Mouse (Mus musculus) liver, embryonic 12.5 days (tissue): Measurements from ENCODE around the gene Vmn1r6. TPM values are rescaled to one million over a fixed set of nuclear protein-coding genes. Genes with fewer than 3 reads are reported as not detected.
"Not testable (repeated sequence)": the region's sequence is repeated elsewhere in the genome, so short reads cannot be mapped to it uniquely, and the experiment has no call there.

Source experiments
- ATAC-seq: fragments of 200-750 bp; cut with Nextera tagmentation; 2 replicates; pipeline ENCODE4 v1.8.0; 2017; ENCODE audit warnings: moderate number of reproducible peaks, mild to moderate bottlenecking, moderate library complexity
- H3K27ac ChIP-seq: fragments of 300-500 bp; sonication (generic); 2 replicates; pipeline ENCODE4 v1.5.1; 2016; ENCODE audit warnings: mild to moderate bottlenecking
- H3K27me3 ChIP-seq: fragments of 300-500 bp; sonication (generic); replicated peaks from 2 replicates; pipeline ENCODE4 v1.6.1; 2016; ENCODE audit warnings: mild to moderate bottlenecking, moderate library complexity
- H3K36me3 ChIP-seq: fragments of 300-500 bp; sonication (generic); 2 replicates; pipeline ENCODE4 v1.6.1; 2016; ENCODE audit warnings: mild to moderate bottlenecking, moderate library complexity
- H3K4me1 ChIP-seq: fragments of 300-500 bp; sonication (generic); 2 replicates; pipeline ENCODE4 v1.6.1; 2016
- H3K4me2 ChIP-seq: fragments of 300-500 bp; sonication (generic); 2 replicates; pipeline ENCODE4 v1.6.1; 2016; ENCODE audit warnings: mild to moderate bottlenecking, moderate library complexity
- H3K4me3 ChIP-seq: fragments of 300-500 bp; sonication (generic); 2 replicates; pipeline ENCODE4 v1.5.1; 2016; ENCODE audit warnings: mild to moderate bottlenecking, moderate library complexity
- H3K9ac ChIP-seq: fragments of 300-500 bp; sonication (generic); 2 replicates; pipeline ENCODE4 v1.6.1; 2016; ENCODE audit warnings: mild to moderate bottlenecking, moderate library complexity
- H3K9me3 ChIP-seq: fragments of 300-500 bp; sonication (generic); replicated peaks from 2 replicates; pipeline ENCODE4 v1.6.1; 2016; ENCODE audit warnings: mild to moderate bottlenecking, moderate library complexity
- WGBS: fragments of 180-500 bp; shearing (Covaris S2); methylation state at CpG from one replicate; pipeline ENCODE4 v1.1.7; 2016; ENCODE audit not compliant: insufficient replicate concordance; 5-methylcytosine and 5-hydroxymethylcytosine counted together
- polyA plus RNA-seq: library from polyadenylated mRNA; unstranded; fragments of >200 nt; fragmentation: Nextera tagmentation; extraction: Ambion mirVana; gene quantifications from 2 replicates; pipeline ENCODE4 v1.2.1, GENCODE M21; 2016

Gene Vmn1r6
- not detected in 2 replicates for polyA plus RNA-seq

DNA sequence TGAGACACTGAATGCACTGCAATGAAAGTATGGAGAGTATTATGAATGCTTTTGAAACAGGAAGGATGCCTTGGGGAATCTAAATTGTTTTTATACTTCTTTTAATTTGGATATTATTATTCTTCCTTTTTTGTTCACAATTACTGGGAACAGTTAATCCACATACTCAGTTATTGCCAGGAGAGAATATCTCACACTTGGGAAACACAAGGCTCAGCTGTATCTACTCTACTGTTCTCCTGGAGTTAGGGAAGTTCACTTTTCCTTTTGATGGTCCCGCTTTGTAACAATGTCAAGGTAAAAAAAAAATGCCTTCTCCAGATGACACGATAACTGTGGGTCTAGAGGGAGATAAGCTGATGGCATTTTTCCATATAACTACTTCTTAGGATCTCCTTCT is at the start of gene Vmn1r6:
Gene Vmn1r6 (plus strand): TSS at position 301 of the 400 bp plus-strand sequence.
- Histone ChIP-seq H3K27me3 (no peaks in the 10 kb centered on the region), H3K4me2 (no peak within 1 kb of the TSS), H3K27ac (no peak within 1 kb of the TSS), H3K9me3 (no peaks in the 10 kb centered on the region), H3K4me3 (no peak within 1 kb of the TSS), H3K9ac (no peak within 1 kb of the TSS), H3K4me1 (no peaks in the 10 kb centered on the region), H3K36me3 (no peaks in the 10 kb centered on the region)
- no peak for ATAC-seq
- WGBS = 56% methylated on average over 2 of the region's 2 CpGs

DNA sequence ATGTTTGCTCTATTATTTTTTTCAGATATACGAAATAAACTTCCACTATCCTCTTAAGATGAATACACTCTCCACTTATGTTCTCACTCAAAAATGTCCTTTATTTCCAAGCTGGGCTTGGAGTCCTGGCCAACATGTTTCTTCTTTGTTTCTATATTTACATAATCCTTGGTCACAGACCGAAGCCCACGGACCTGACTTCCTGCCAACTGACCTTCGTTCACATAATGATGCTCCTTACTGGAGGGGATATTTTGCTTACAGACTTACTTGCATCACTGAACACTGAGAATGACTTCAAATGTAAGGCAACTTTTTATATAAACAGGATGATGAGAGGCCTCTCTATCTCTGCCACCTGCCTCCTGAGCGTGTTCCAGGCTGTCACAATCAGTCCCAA is 40.6 kb upstream of the Vmn1r6 start:
- Histone ChIP-seq H3K4me1 (no peaks in the 10 kb centered on the region), H3K27ac (no peak overlapping the region), H3K9me3 (no peaks in the 10 kb centered on the region), H3K27me3 (no peaks in the 10 kb centered on the region), H3K36me3 (no peaks in the 10 kb centered on the region), H3K4me3 (no peak overlapping the region), H3K9ac (no peak overlapping the region), H3K4me2 (no peak overlapping the region)
- no peak for ATAC-seq
- 67% methylated on average over 5 of the region's 5 CpGs for WGBS

DNA sequence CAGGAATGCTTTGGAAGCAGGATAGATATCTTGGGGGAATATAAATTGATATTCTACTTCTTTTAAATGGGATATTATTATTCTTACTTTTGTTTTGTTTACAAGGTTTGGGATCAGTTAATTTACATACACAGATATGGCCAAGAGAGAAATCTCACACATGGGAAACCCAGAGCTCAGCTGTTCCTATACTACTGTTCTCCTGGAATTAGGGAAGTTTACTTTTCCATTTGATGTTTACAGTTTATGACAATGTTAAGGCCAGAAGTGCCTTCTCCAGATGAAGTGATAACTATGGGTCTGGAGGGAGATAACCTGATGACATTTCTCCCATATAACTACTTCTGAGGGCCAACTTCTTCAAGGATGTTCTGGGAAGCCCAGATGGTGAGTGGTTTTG is 27.1 kb upstream of the Vmn1r6 start, which contains the start of gene Vmn1r5:
Gene Vmn1r5 (plus strand): TSS at position 301 of the 400 bp plus-strand sequence.
- Histone ChIP-seq H3K4me2 (no peak within 1 kb of the TSS), H3K27me3 (no peaks in the 10 kb centered on the region), H3K27ac (no peak within 1 kb of the TSS), H3K4me3 (no peak within 1 kb of the TSS), H3K9me3 (no peaks in the 10 kb centered on the region), H3K4me1 (no peaks in the 10 kb centered on the region), H3K36me3 (no peaks in the 10 kb centered on the region), H3K9ac (no peak within 1 kb of the TSS)
- ATAC-seq = no peak

- not testable (repeated sequence) for H3K9me3 ChIP-seq, ATAC-seq
- WGBS = 72% methylated on average over 2 of the region's 2 CpGs
Measured at GRCm38 (mm10) chr6:57025224-57025623, 28.2 kb downstream of the Vmn1r6 start, which contains the start of gene Vmn1r7. Gene Vmn1r7 (minus strand): TSS chr6:57025324.

GRCm38 (mm10) chr6:57031984-57032383 is 34.9 kb downstream of the Vmn1r6 start, which contains the start of gene Vmn1r8:
Gene Vmn1r8 (plus strand): TSS chr6:57032284.
- H3K27me3 ChIP-seq = no peaks in the 10 kb centered on the region
- H3K9me3 ChIP-seq = no peaks in the 10 kb centered on the region
- ATAC-seq = no peak

More at GRCm38 (mm10) chr6:57025224-57025623, 28.2 kb downstream of the Vmn1r6 start, which contains the start of gene Vmn1r7:
- H3K4me1 ChIP-seq, H3K36me3 ChIP-seq, H3K27me3 ChIP-seq, H3K4me3 ChIP-seq, H3K4me2 ChIP-seq, H3K9ac ChIP-seq, H3K27ac ChIP-seq: not testable (repeated sequence)

GRCm38 (mm10) chr6:57034674-57035073 is 37.6 kb downstream of the Vmn1r6 start:
- Histone ChIP-seq H3K9me3 (no peaks in the 10 kb centered on the region), H3K4me3 (no peak overlapping the region), H3K36me3 (no peaks in the 10 kb centered on the region), H3K27ac (no peak overlapping the region), H3K9ac (no peak overlapping the region), H3K4me2 (no peak overlapping the region), H3K27me3 (no peaks in the 10 kb centered on the region), H3K4me1 (no peaks in the 10 kb centered on the region)
- ATAC-seq = no peak
- WGBS = 58% methylated on average over 2 of the region's 2 CpGs

More at GRCm38 (mm10) chr6:57031984-57032383, 34.9 kb downstream of the Vmn1r6 start, which contains the start of gene Vmn1r8:
- H3K27ac ChIP-seq = no peak within 1 kb of the TSS
- H3K4me3 ChIP-seq = no peak within 1 kb of the TSS
- no peak within 1 kb of the TSS for H3K4me2 ChIP-seq
- no peak within 1 kb of the TSS for H3K9ac ChIP-seq
- H3K4me1 ChIP-seq = no peaks in the 10 kb centered on the region
- no peaks in the 10 kb centered on the region for H3K36me3 ChIP-seq

Other genes starting within 250 kb of the Vmn1r6 start
- gene Kbtbd2, start 199.4 kb upstream of the Vmn1r6 start, polyA plus RNA-seq = 23.9 and 25.3 TPM in 2 replicates
- gene Fkbp9, start 165.2 kb upstream of the Vmn1r6 start, polyA plus RNA-seq = 34.3 and 35.0 TPM in 2 replicates
- gene Nt5c3, start 73.3 kb upstream of the Vmn1r6 start, polyA plus RNA-seq = 216 and 218 TPM in 2 replicates
- 0.13 and 0.29 TPM in 2 replicates for gene Vmn1r4, start 73.2 kb upstream of the Vmn1r6 start, polyA plus RNA-seq
- not detected in 2 replicates for gene Vmn1r5, start 27.0 kb upstream of the Vmn1r6 start, polyA plus RNA-seq
- gene Vmn1r7, start 28.1 kb downstream of the Vmn1r6 start, polyA plus RNA-seq = not detected in 2 replicates
- not detected in 2 replicates for gene Vmn1r8, start 35.0 kb downstream of the Vmn1r6 start, polyA plus RNA-seq
- not detected in 2 replicates for gene Vmn1r9, start 69.5 kb downstream of the Vmn1r6 start, polyA plus RNA-seq
- not detected in 2 replicates for gene Vmn1r10, start 112.2 kb downstream of the Vmn1r6 start, polyA plus RNA-seq
- not detected in 2 replicates for gene Vmn1r11, start 136.2 kb downstream of the Vmn1r6 start, polyA plus RNA-seq
- not detected in 2 replicates for gene Vmn1r12, start 159.7 kb downstream of the Vmn1r6 start, polyA plus RNA-seq
- not detected in 2 replicates for gene Vmn1r13, start 206.0 kb downstream of the Vmn1r6 start, polyA plus RNA-seq
- not detected in 2 replicates for gene Vmn1r14, start 234.4 kb downstream of the Vmn1r6 start, polyA plus RNA-seq